Mouse (Mus musculus) hindbrain, embryonic 11.5 days (tissue): ENCODE results near the gene Tgm1. TPM values are rescaled to one million over a fixed set of nuclear protein-coding genes. Genes with fewer than 3 reads are reported as not detected.

Experiments used
- ATAC-seq: fragments of 200-750 bp; cut with Nextera tagmentation; 2 replicates; pipeline ENCODE4 v1.8.0; 2017; ENCODE audit warnings: mild to moderate bottlenecking, moderate TSS enrichment, moderate library complexity; ENCODE audit not compliant: low FRiP score
- DNase-seq: peaks from one replicate; pipeline ENCODE4 v3.0.0-alpha.2; 2015; ENCODE audit warnings: low spot score
- H3K27ac ChIP-seq: fragments of 300-500 bp; sonication (generic); 2 replicates; pipeline ENCODE4 v1.5.1; 2014; ENCODE audit warnings: mild to moderate bottlenecking, low read depth, low read length
- H3K27me3 ChIP-seq: fragments of 300-500 bp; sonication (generic); 2 replicates; pipeline ENCODE4 v1.6.1; 2014; ENCODE audit warnings: mild to moderate bottlenecking, low read length, moderate library complexity, mixed read lengths; ENCODE audit not compliant: control insufficient read depth, insufficient read depth
- H3K36me3 ChIP-seq: fragments of 300-500 bp; sonication (generic); 2 replicates; pipeline ENCODE4 v1.6.1; 2014; ENCODE audit warnings: mild to moderate bottlenecking, low read length, moderate library complexity, mixed read lengths; ENCODE audit not compliant: control insufficient read depth, insufficient read depth
- H3K4me1 ChIP-seq: fragments of 300-500 bp; sonication (generic); replicated peaks from 2 replicates; pipeline ENCODE4 v1.6.1; 2014; ENCODE audit warnings: low read length, mixed read lengths; ENCODE audit not compliant: control insufficient read depth, insufficient read depth
- H3K4me2 ChIP-seq: fragments of 300-500 bp; sonication (generic); replicated peaks from 2 replicates; pipeline ENCODE4 v1.6.1; 2014; ENCODE audit warnings: mild to moderate bottlenecking, low read depth, low read length
- H3K4me3 ChIP-seq: fragments of 300-500 bp; sonication (generic); 2 replicates; pipeline ENCODE4 v1.5.1; 2014; ENCODE audit warnings: low read depth, low read length
- H3K9ac ChIP-seq: fragments of 300-500 bp; sonication (generic); 2 replicates; pipeline ENCODE4 v1.6.1; 2014; ENCODE audit warnings: low read depth, low read length
- H3K9me3 ChIP-seq: fragments of 300-500 bp; sonication (generic); 2 replicates; pipeline ENCODE4 v1.6.1; 2016; ENCODE audit warnings: low read length; ENCODE audit not compliant: control insufficient read depth
- WGBS: fragments of 180-500 bp; shearing (Covaris S2); extraction: QIAGEN DNeasy Blood & Tissue Kit; methylation state at CpG from one replicate; pipeline ENCODE4 v1.1.7; 2014; 5-methylcytosine and 5-hydroxymethylcytosine counted together
- polyA plus RNA-seq: library from polyadenylated mRNA; unstranded; fragments of >200 nt; fragmentation: Nextera tagmentation; extraction: Ambion mirVana; gene quantifications from 2 replicates; pipeline ENCODE4 v1.2.1, GENCODE M21; 2014

The Tgm1 gene
- polyA plus RNA-seq, 1 experiment from 2014 or later = 0.49 TPM

DNA sequence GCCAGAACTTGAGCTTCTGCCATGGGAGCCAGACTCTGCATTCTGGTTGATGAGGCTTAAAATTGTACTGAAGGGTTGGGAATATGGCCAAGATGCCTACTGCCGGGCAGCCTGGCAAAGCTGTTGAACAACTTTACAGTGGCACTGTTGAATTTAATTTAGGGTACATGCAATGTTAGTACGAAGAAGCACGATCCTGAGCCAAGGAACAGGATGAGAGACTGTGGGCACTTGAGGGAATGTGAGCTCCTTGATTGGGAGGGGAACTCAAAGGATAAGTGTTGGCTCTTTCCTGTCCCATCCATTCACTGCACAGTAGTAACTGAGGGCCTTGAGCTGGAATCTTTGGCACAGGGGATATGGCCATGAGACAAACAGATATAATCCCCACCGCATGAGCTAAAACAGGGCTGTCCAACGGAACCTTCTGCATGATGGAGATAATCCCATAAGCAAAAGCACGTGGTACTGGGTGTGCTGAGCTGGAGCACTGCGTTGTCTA is 16.9 kb upstream of the Tgm1 start:
- DNase-seq (no peak), ATAC-seq (no peak)
- Histone ChIP-seq H3K4me1 (no peaks in the 10 kb centered on the region), H3K9me3 (no peaks in the 10 kb centered on the region), H3K27ac (no peak overlapping the region), H3K27me3 (no peaks in the 10 kb centered on the region), H3K36me3 (no peaks in the 10 kb centered on the region), H3K4me3 (no peak overlapping the region), H3K9ac (no peak overlapping the region), H3K4me2 (no peak overlapping the region)
- 81% methylated on average over 7 of the region's 7 CpGs for WGBS

GRCm38 (mm10) chr14:55730116-55730515 is 16.4 kb upstream of the Tgm1 start:
- H3K9me3 ChIP-seq = no peaks in the 10 kb centered on the region
- WGBS = 81% methylated on average over 7 of the region's 7 CpGs
- H3K4me1 ChIP-seq = no peaks in the 10 kb centered on the region
- no peaks in the 10 kb centered on the region for H3K27me3 ChIP-seq
- H3K4me3 ChIP-seq = no peak overlapping the region
- no peak for ATAC-seq
- H3K4me2 ChIP-seq = no peak overlapping the region
- DNase-seq = no peak
- H3K9ac ChIP-seq = no peak overlapping the region
- H3K27ac ChIP-seq = no peak overlapping the region
- no peaks in the 10 kb centered on the region for H3K36me3 ChIP-seq

DNA sequence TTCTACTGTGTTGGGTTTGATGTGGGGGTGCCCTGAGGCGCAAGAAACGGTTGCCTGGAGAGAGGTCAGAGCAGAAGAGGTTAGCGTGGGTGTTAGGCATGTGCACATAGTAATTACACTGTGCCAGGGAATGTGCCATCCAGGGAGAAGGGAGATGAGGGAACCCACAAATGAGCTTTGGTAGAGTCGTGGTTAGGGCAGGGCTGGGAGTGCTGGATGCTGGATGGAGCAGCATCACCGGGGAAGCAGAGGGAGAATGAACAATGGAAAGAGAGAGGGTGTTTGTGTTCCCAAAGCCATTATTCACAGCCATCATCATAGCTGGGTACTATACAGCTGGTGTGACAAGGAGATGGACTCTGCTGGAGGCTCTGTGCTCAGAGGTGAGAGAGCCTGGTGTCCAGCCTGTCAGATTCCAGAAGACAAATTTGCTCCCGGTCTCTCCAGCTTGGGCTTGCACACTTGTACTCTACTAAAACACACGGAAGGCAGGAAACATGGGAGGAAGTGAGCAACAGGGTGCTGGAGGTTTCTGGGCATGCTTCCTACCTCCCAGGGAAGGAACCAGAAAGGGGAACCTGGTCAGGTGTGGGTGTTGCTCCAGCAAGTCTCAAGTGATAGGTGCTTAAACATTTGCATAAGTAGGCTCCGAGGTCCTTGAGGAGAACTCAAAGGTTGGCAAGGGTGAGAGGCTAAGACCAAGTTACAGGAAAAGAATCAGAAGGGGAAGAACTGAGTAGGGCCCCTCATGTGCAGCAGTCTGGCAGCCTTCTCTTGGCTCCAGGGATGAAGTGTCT is 14.4 kb upstream of the Tgm1 start:
- Histone ChIP-seq H3K27ac (no peak overlapping the region), H3K4me3 (no peak overlapping the region), H3K4me2 (no peak overlapping the region), H3K36me3 (no peaks in the 10 kb centered on the region), H3K9ac (no peak overlapping the region), H3K4me1 (no peaks in the 10 kb centered on the region), H3K27me3 (no peaks in the 10 kb centered on the region), H3K9me3 (no peaks in the 10 kb centered on the region)
- WGBS = 74% methylated on average over 8 of the region's 8 CpGs
- no peak for ATAC-seq
- no peak for DNase-seq

DNA sequence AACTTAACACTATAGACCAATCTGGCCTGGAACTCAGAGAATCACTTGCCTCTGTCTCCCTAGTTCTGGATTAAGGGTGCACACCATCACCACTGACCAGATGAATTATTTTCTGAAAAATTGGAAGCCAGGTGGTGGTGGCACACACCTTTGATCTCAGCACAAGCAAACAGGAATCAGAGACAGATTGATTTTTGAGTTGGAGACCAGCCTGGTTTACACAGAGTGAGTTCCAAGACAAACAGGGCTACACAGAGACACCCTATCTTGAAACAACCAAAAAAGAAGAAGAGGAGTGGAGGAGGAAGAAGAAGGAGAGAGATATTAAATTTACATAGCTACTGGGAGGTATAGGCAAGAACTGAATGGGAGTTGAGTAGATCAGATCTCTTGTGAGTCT is 12.5 kb upstream of the Tgm1 start:
- DNase-seq (no peak), ATAC-seq (no peak)
- no peaks in the 10 kb centered on the region for H3K36me3 ChIP-seq
- H3K27me3 ChIP-seq = no peaks in the 10 kb centered on the region
- no peaks in the 10 kb centered on the region for H3K4me1 ChIP-seq
- H3K27ac ChIP-seq = no peak overlapping the region
- H3K4me3 ChIP-seq = no peak overlapping the region
- H3K9ac ChIP-seq = no peak overlapping the region
- H3K9me3 ChIP-seq = no peaks in the 10 kb centered on the region
- no peak overlapping the region for H3K4me2 ChIP-seq

GRCm38 (mm10) chr14:55724411-55724871 is 10.7 kb upstream of the Tgm1 start:
- Histone ChIP-seq H3K9me3 (no peaks in the 10 kb centered on the region), H3K9ac (no peak overlapping the region), H3K4me3 (no peak overlapping the region), H3K36me3 (0 out of 2 replicates have a peak, but pooled peaks cover 2% of the 10 kb centered on the region), H3K27me3 (no peaks in the 10 kb centered on the region), H3K4me2 (no peak overlapping the region), H3K27ac (no peak overlapping the region), H3K4me1 (no peaks in the 10 kb centered on the region)
- WGBS = 69% methylated on average over 8 of the region's 8 CpGs
- ATAC-seq = no peak
- DNase-seq = no peak

DNA sequence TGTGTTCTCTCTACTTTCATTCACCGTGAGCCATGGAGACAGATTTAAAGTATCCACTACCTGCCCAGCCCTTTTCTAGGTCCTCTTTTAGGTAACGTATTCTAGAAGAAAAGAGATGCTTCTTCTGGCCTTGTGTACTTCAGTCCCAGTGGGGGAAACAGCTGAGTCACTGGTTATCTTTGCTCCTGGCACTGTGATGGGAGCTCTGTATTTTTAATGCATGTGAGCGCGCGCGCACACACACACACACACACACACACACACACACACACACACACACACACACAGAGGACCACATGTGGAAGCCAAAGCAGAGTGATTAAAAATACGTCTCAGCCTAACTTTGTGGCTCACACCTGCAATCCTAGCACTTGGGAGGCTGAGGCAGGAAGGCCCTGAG is 9.7 kb upstream of the Tgm1 start:
- Histone ChIP-seq H3K4me2 (no peak overlapping the region), H3K36me3 (0 out of 2 replicates have a peak, but pooled peaks cover 2% of the 10 kb centered on the region), H3K9ac (no peak overlapping the region), H3K4me1 (no peaks in the 10 kb centered on the region), H3K27me3 (no peaks in the 10 kb centered on the region), H3K9me3 (no peaks in the 10 kb centered on the region), H3K27ac (no peak overlapping the region), H3K4me3 (no peak overlapping the region)
- DNase-seq = no peak
- ATAC-seq = no peak
- WGBS = 91% methylated on average over 7 of the region's 7 CpGs

GRCm38 (mm10) chr14:55722438-55722945 is 8.8 kb upstream of the Tgm1 start:
- Histone ChIP-seq H3K4me2 (no peak overlapping the region), H3K4me1 (no peaks in the 10 kb centered on the region), H3K36me3 (0 out of 2 replicates have a peak, but pooled peaks cover 2% of the 10 kb centered on the region), H3K4me3 (no peak overlapping the region), H3K27me3 (no peaks in the 10 kb centered on the region), H3K9me3 (no peaks in the 10 kb centered on the region), H3K27ac (no peak overlapping the region), H3K9ac (no peak overlapping the region)
- DNase-seq (no peak), ATAC-seq (peak; percentile 36)
- 52% methylated on average over 8 of the region's 8 CpGs for WGBS

- peak; percentile 96 for ATAC-seq
- H3K4me3 ChIP-seq = peak within 1 kb of the TSS; percentile 64
- H3K9me3 ChIP-seq = no peaks in the 10 kb centered on the region
- 0 out of 2 replicates have a peak, but pooled peaks cover 2% of the 10 kb centered on the region for H3K36me3 ChIP-seq
- peak; percentile 97 for DNase-seq
- peak within 1 kb of the TSS; percentile 69 for H3K9ac ChIP-seq
- 1% methylated on average over 50 of the region's 50 CpGs for whole genome bisulfite sequencing
- H3K27ac ChIP-seq = peak within 1 kb of the TSS; percentile 51
- H3K4me2 ChIP-seq = peak within 1 kb of the TSS; percentile 68
- H3K4me1 ChIP-seq = no peaks in the 10 kb centered on the region
- H3K27me3 ChIP-seq = no peaks in the 10 kb centered on the region
Observed at GRCm38 (mm10) chr14:55721700-55722437, 8.1 kb upstream of the Tgm1 start, which contains the start of gene Rabggta. Gene Rabggta, minus strand, starts transcription at chr14:55722263.
